Mouse (Mus musculus) liver, embryonic 11.5 days (tissue): ENCODE results near the gene Colgalt2. TPM values are rescaled to one million over a fixed set of nuclear protein-coding genes. Genes with fewer than 3 reads are reported as not detected.

Experiments used
- ATAC-seq: fragments of 200-750 bp; cut with Nextera tagmentation; replicated peaks from 2 replicates; pipeline ENCODE4 v1.8.0; 2017; ENCODE audit warnings: moderate number of reproducible peaks, mild to moderate bottlenecking, moderate TSS enrichment, moderate library complexity; ENCODE audit not compliant: low FRiP score
- DNase-seq: peaks from one replicate; pipeline ENCODE4 v3.0.0-alpha.2; 2017; ENCODE audit warnings: low spot score
- H3K27ac ChIP-seq: fragments of 300-500 bp; sonication (generic); 2 replicates; pipeline ENCODE4 v1.5.1; 2014; ENCODE audit warnings: mild to moderate bottlenecking, low read depth, low read length, control low read depth
- H3K27me3 ChIP-seq: fragments of 300-500 bp; sonication (generic); replicated peaks from 2 replicates; pipeline ENCODE4 v1.6.1; 2014; ENCODE audit warnings: low read length, mixed read lengths; ENCODE audit not compliant: control insufficient read depth, insufficient read depth
- H3K36me3 ChIP-seq: fragments of 300-500 bp; sonication (generic); 2 replicates; pipeline ENCODE4 v1.6.1; 2014; ENCODE audit warnings: mild to moderate bottlenecking, low read length, moderate library complexity, mixed read lengths; ENCODE audit not compliant: control insufficient read depth, insufficient read depth
- H3K4me1 ChIP-seq: fragments of 300-500 bp; sonication (generic); replicated peaks from 2 replicates; pipeline ENCODE4 v1.6.1; 2014; ENCODE audit warnings: low read length, mixed read lengths; ENCODE audit not compliant: control insufficient read depth, insufficient read depth
- H3K4me2 ChIP-seq: fragments of 300-500 bp; sonication (generic); 2 replicates; pipeline ENCODE4 v1.6.1; 2014; ENCODE audit warnings: mild to moderate bottlenecking, control low read depth, moderate library complexity
- H3K4me3 ChIP-seq: fragments of 300-500 bp; sonication (generic); 2 replicates; pipeline ENCODE4 v1.5.1; 2014; ENCODE audit warnings: low read depth, low read length, control low read depth
- H3K9ac ChIP-seq: fragments of 300-500 bp; sonication (generic); 2 replicates; pipeline ENCODE4 v1.6.1; 2014; ENCODE audit warnings: low read depth, low read length, control low read depth
- H3K9me3 ChIP-seq: fragments of 300-500 bp; sonication (generic); 2 replicates; pipeline ENCODE4 v1.6.1; 2016; ENCODE audit warnings: low read length, inconsistent platforms, mixed read lengths; ENCODE audit not compliant: control insufficient read depth
- WGBS: fragments of 180-500 bp; shearing (Covaris S2); extraction: QIAGEN DNeasy Blood & Tissue Kit; methylation state at CpG from one replicate; pipeline ENCODE4 v1.1.7; 2014; 5-methylcytosine and 5-hydroxymethylcytosine counted together
- polyA plus RNA-seq: library from polyadenylated mRNA; unstranded; fragments of >200 nt; fragmentation: Nextera tagmentation; extraction: Ambion mirVana; gene quantifications from 2 replicates; pipeline ENCODE4 v1.2.1, GENCODE M21; 2014

The Colgalt2 gene
- polyA plus RNA-seq, 1 experiment from 2014 or later, result 1.7 TPM

- ATAC-seq, result no peak
- Histone ChIP-seq H3K4me1 (no peaks in the 10 kb centered on the region), H3K36me3 (no peaks in the 10 kb centered on the region; the same call in 1 of the 2 replicates), H3K4me2 (no peak overlapping the region), H3K9me3 (no peaks in the 10 kb centered on the region), H3K4me3 (no peak overlapping the region), H3K27me3 (no peaks in the 10 kb centered on the region), H3K9ac (no peak overlapping the region), H3K27ac (no peak overlapping the region)
- 82% methylated on average over 4 of the region's 4 CpGs for WGBS
- no peak for DNase-seq
These were observed 117.5 kb downstream of the Colgalt2 start for GRCm38 (mm10) chr1:152517057-152517570.

- Histone ChIP-seq H3K9ac (no peak overlapping the region), H3K4me3 (no peak overlapping the region), H3K4me2 (no peak overlapping the region), H3K27me3 (no peaks in the 10 kb centered on the region), H3K27ac (no peak overlapping the region), H3K36me3 (no peaks in the 10 kb centered on the region; the same call in 1 of the 2 replicates), H3K4me1 (peaks cover 2% of the 10 kb centered on the region; the same call in 1 of the 2 replicates), H3K9me3 (no peaks in the 10 kb centered on the region)
- ATAC-seq (no peak), DNase-seq (no peak)
- whole genome bisulfite sequencing, result 88% methylated on average over 8 of the region's 8 CpGs
These were observed 119.3 kb downstream of the Colgalt2 start for GRCm38 (mm10) chr1:152518971-152519370.

DNA sequence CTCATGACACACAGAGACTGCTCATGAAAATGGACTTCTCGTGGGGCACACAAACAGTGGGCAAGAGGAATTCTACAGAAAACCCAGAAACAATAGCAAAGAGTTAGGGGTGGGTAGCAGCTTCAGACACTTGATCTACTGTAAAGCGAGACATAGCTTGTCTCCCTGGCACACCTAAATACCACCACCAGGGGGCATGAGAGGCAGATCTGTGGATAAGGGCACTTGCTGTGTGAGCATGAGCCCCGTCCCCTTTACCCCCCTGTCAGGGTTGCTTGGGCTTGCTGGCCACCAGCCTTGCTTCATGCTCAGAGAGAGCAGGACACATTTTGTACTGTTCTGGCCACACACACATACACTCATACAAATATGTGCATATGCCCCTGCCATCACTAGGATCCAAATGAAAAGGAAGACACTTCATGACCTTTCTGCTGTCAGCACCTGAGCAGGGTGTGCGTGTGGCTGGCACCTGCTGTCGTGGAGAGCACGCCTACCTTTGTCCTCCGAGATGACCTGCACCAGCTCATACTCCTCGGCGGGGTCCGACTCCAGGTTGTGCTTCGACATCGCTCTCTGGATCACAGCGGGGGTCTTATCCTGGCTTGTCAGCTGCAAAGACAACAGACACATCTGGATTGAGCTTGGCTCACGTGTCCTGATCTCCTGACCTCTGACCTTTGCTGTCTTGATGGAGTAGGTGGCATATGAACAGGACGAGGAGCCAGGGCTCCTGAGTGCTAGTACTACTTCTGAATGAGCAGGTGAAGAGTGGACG is 121.4 kb downstream of the Colgalt2 start:
- Histone ChIP-seq H3K9me3 (no peaks in the 10 kb centered on the region), H3K27me3 (no peaks in the 10 kb centered on the region), H3K27ac (no peak overlapping the region), H3K4me1 (peaks cover 2% of the 10 kb centered on the region; the same call in 1 of the 2 replicates), H3K9ac (no peak overlapping the region), H3K36me3 (peaks cover 3% of the 10 kb centered on the region; the same call in 1 of the 2 replicates), H3K4me2 (no peak overlapping the region), H3K4me3 (no peak overlapping the region)
- WGBS, result 75% methylated on average over 16 of the region's 16 CpGs
- DNase-seq (peak; percentile 54), ATAC-seq (peak; percentile 41; the same call in 1 of the 2 replicates)

- Histone ChIP-seq H3K36me3 (peaks cover 3% of the 10 kb centered on the region; the same call in 1 of the 2 replicates), H3K9me3 (no peaks in the 10 kb centered on the region), H3K4me1 (peaks cover 2% of the 10 kb centered on the region; the same call in 1 of the 2 replicates), H3K9ac (no peak overlapping the region), H3K27ac (no peak overlapping the region), H3K4me3 (no peak overlapping the region), H3K27me3 (no peaks in the 10 kb centered on the region), H3K4me2 (no peak overlapping the region)
- DNase-seq, result no peak
- ATAC-seq, result no peak
- WGBS, result 87% methylated on average over 3 of the region's 3 CpGs
These were observed 122.6 kb downstream of the Colgalt2 start for GRCm38 (mm10) chr1:152522226-152522625.

DNA sequence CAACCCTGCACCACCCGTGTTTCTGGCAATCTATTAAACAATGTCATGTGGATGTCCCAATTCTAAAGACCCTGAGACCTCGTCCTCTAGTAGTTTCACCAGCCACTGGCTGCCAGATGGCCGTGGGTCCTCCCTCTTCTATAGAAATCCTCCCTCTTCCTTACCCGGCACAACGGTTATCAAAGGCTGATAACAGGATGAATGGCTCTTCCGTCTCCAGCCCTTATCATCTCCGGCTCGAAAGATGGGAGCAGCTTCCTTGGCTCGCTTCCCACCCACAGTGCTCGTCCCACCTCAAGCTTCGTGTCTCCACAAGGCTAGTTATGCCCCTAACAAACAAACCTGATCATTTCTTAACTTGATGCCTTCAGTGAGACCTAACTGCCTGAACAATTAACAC is 123.7 kb downstream of the Colgalt2 start:
- ATAC-seq (no peak), DNase-seq (no peak)
- Histone ChIP-seq H3K4me2 (no peak overlapping the region), H3K9ac (no peak overlapping the region), H3K27me3 (no peaks in the 10 kb centered on the region), H3K4me1 (peaks cover 2% of the 10 kb centered on the region; the same call in 1 of the 2 replicates), H3K4me3 (no peak overlapping the region), H3K9me3 (no peaks in the 10 kb centered on the region), H3K27ac (no peak overlapping the region), H3K36me3 (peaks cover 8% of the 10 kb centered on the region; the same call in 1 of the 2 replicates)
- WGBS, result 37% methylated on average over 11 of the region's 11 CpGs

- no peak overlapping the region for H3K4me3 ChIP-seq
- no peak for DNase-seq
- no peak for ATAC-seq
- no peak overlapping the region for H3K4me2 ChIP-seq
- H3K4me1 ChIP-seq, result peaks cover 2% of the 10 kb centered on the region; the same call in 1 of the 2 replicates
- H3K27me3 ChIP-seq, result no peaks in the 10 kb centered on the region
- H3K9ac ChIP-seq, result no peak overlapping the region
- H3K36me3 ChIP-seq, result peaks cover 8% of the 10 kb centered on the region; the same call in 1 of the 2 replicates
- WGBS, result 75% methylated on average over 22 of the region's 22 CpGs
- no peak overlapping the region for H3K27ac ChIP-seq
- no peaks in the 10 kb centered on the region for H3K9me3 ChIP-seq
These were observed 124.7 kb downstream of the Colgalt2 start for GRCm38 (mm10) chr1:152524098-152524892.

DNA sequence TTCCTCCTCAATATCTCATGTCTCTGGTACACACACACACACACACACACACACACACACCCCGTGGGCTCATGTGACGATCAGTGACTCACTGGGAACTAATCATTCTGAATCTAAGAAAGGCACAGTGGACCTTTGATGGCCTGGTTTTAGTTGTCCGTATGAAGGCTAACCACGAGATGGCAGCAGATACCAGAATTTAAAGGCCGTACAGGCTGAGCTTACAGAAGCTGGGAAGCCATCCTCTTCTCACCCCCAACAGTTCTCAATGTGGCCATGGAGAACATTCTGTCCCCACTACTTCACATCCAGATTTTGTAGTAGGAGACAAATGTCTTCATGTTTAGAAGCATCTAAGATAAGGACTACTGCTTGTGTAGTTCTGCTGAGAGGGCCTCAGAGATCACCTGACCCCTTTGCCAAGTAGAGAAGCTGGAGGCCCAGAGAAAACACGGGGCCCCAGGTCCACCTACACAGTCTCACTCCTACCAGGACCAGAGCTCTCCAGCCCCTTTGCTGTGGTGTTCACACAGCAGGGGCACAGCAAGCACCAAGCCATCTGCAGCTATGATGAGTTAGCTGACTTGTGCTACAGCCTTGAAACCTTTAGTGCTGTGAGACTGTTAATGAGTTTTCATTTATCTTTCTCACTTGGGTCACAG is 125.5 kb downstream of the Colgalt2 start:
- WGBS, result 14% methylated on average over 6 of the region's 6 CpGs
- Histone ChIP-seq H3K27ac (no peak overlapping the region), H3K4me1 (peaks cover 2% of the 10 kb centered on the region; the same call in 1 of the 2 replicates), H3K9me3 (no peaks in the 10 kb centered on the region), H3K9ac (no peak overlapping the region), H3K27me3 (no peaks in the 10 kb centered on the region), H3K4me2 (no peak overlapping the region), H3K36me3 (peaks cover 8% of the 10 kb centered on the region; the same call in 1 of the 2 replicates), H3K4me3 (no peak overlapping the region)
- ATAC-seq (no peak), DNase-seq (peak; percentile 46)

DNA sequence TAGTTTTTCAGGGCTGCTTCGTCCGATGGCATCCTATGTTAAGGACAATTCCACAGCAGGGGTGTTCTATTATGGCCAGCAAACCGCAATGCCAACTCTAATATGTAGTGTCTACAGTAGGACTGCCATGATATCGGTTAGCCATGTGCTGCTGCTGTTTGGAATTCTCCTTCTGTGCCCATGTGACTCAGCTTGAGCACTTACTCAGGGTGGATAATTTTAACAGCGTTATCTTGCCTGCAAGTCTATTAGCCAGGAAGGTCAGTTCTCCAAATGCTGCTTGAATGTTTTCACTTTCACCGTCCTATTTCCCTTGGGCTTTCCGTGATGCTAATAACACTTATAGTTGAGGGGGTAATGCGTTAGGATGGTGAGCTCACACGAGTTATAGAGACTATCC is 126.5 kb downstream of the Colgalt2 start:
- H3K27ac ChIP-seq, result no peak overlapping the region
- H3K4me3 ChIP-seq, result no peak overlapping the region

More for the DNA sequence above, 126.5 kb downstream of the Colgalt2 start:
- Histone ChIP-seq H3K4me2 (no peak overlapping the region), H3K4me1 (peaks cover 2% of the 10 kb centered on the region), H3K27me3 (no peaks in the 10 kb centered on the region), H3K9ac (no peak overlapping the region), H3K36me3 (peaks cover 8% of the 10 kb centered on the region; the same call in 1 of the 2 replicates), H3K9me3 (no peaks in the 10 kb centered on the region)
- ATAC-seq (no peak), DNase-seq (no peak)
- 78% methylated on average over 9 of the region's 9 CpGs for WGBS
